Mouse (Mus musculus) heart, adult 2 months (tissue): ENCODE measurements at regions not wholly inside any gene's neighbourhood (a gene's known extent, or its start where the extent isn't known, plus 50 kb on each side); places are given as distances from the start of the nearest gene placed in this dataset.

Source experiments
- DNase-seq, 2 experiments: peaks; one replicate each; pipeline ENCODE4 v3.0.0; 2021
- H3K27ac ChIP-seq: fragments of 200-600 bp; 2 replicates; pipeline ENCODE4 v1.8.1; 2022
- H3K27me3 ChIP-seq: fragments of 200-500 bp; 2 replicates; pipeline ENCODE4 v1.6.1; 2012; ENCODE audit warnings: mild to moderate bottlenecking, low read length, inconsistent platforms, mixed read lengths; ENCODE audit not compliant: control insufficient read depth, insufficient read depth
- H3K36me3 ChIP-seq: fragments of 200-500 bp; 2 replicates; pipeline ENCODE4 v1.6.1; 2012; ENCODE audit warnings: low read length, inconsistent platforms; ENCODE audit not compliant: control insufficient read depth, insufficient read depth
- H3K4me1 ChIP-seq: fragments of 200-500 bp; 2 replicates; pipeline ENCODE4 v1.6.1; 2011; ENCODE audit warnings: low read length; ENCODE audit not compliant: control insufficient read depth, insufficient read depth
- H3K4me3 ChIP-seq: fragments of 200-600 bp; 2 replicates; pipeline ENCODE4 v1.8.1; 2022
- H3K79me2 ChIP-seq: fragments of 200-500 bp; replicated peaks from 2 replicates; pipeline ENCODE4 v1.6.1; 2012; ENCODE audit warnings: mild to moderate bottlenecking, inconsistent platforms, low read length, moderate library complexity, mixed read lengths; ENCODE audit not compliant: control insufficient read depth, insufficient read depth
- H3K9ac ChIP-seq: fragments of 200-500 bp; 2 replicates; pipeline ENCODE4 v1.6.1; 2012; ENCODE audit warnings: low read depth, mild to moderate bottlenecking, control low read depth, inconsistent platforms, low read length, mixed read lengths
- CTCF ChIP-seq: fragments of 200-600 bp; IDR thresholded peaks from 2 replicates; pipeline ENCODE4 v1.8.1; 2022; ENCODE audit warnings: antibody characterized with exemption, mild to moderate bottlenecking, moderate library complexity
- EP300 ChIP-seq: fragments of 200-500 bp; IDR thresholded peaks from 2 replicates; pipeline ENCODE4 v1.6.1; 2011; ENCODE audit warnings: low read depth, low read length, control low read depth; ENCODE audit not compliant: insufficient read depth
- POLR2A ChIP-seq: fragments of 200-500 bp; IDR thresholded peaks from 2 replicates; pipeline ENCODE4 v1.6.1; 2011; ENCODE audit warnings: mild to moderate bottlenecking, low read depth, low read length, control low read depth; ENCODE audit not compliant: insufficient read depth
- WGBS: fragments of 180-500 bp; shearing (Covaris S2); methylation state at CpG from one replicate; pipeline ENCODE4 v1.1.7; 2018; 5-methylcytosine and 5-hydroxymethylcytosine counted together
- intact Hi-C: fragments of 180-260 bp; cut with DNase I; formaldehyde crosslinking; loops from one replicate; pipeline ENCODE4 v1.15.1; 2025

GRCm38 (mm10) chr4:124002760-124003159, 84.9 kb upstream of the 4930535I16Rik start:
- intact Hi-C loops, result no loop called here
- WGBS, result 19% methylated on average over 6 of the region's 6 CpGs

GRCm38 (mm10) chr4:124002105-124002504, 84.3 kb upstream of the 4930535I16Rik start:
- WGBS, result 49% methylated on average over 7 of the region's 7 CpGs
- no peak overlapping the region for H3K9ac ChIP-seq
- H3K27ac ChIP-seq, result no peak overlapping the region
- intact Hi-C loops, result no loop called here
- H3K36me3 ChIP-seq, result no peaks in the 10 kb centered on the region
- H3K27me3 ChIP-seq, result no peaks in the 10 kb centered on the region
- no peaks in the 10 kb centered on the region for H3K4me1 ChIP-seq
- DNase-seq, result no peak
- TF ChIP-seq EP300 (no peak), POLR2A (no peak), CTCF (no peak)
- H3K79me2 ChIP-seq, result no peaks in the 10 kb centered on the region
- no peak overlapping the region for H3K4me3 ChIP-seq

More at GRCm38 (mm10) chr4:124002760-124003159, 84.9 kb upstream of the 4930535I16Rik start:
- Histone ChIP-seq H3K27ac (no peak overlapping the region), H3K4me1 (no peaks in the 10 kb centered on the region), H3K9ac (no peak overlapping the region), H3K4me3 (no peak overlapping the region), H3K79me2 (no peaks in the 10 kb centered on the region), H3K36me3 (no peaks in the 10 kb centered on the region), H3K27me3 (no peaks in the 10 kb centered on the region)
- no peak for TF ChIP-seq POLR2A
- DNase-seq, result no peak

GRCm38 (mm10) chr4:123995815-123996214, 78.0 kb upstream of the 4930535I16Rik start:
- H3K36me3 ChIP-seq, result no peaks in the 10 kb centered on the region
- DNase-seq, result no peak
- H3K4me3 ChIP-seq, result no peak overlapping the region
- WGBS, result 74% methylated on average over 8 of the region's 8 CpGs
- intact Hi-C loops, result no loop called here
- H3K27me3 ChIP-seq, result 0 out of 2 replicates have a peak, but pooled peaks cover 1% of the 10 kb centered on the region
- no peaks in the 10 kb centered on the region for H3K79me2 ChIP-seq
- no peak for TF ChIP-seq POLR2A
- TF ChIP-seq CTCF, result no peak
- TF ChIP-seq EP300, result no peak
- no peak overlapping the region for H3K27ac ChIP-seq
- no peak overlapping the region for H3K9ac ChIP-seq
- no peaks in the 10 kb centered on the region for H3K4me1 ChIP-seq

- no peaks in the 10 kb centered on the region for H3K36me3 ChIP-seq
- H3K4me3 ChIP-seq, result no peak overlapping the region
- intact Hi-C loops, result no loop called here
- H3K4me1 ChIP-seq, result no peaks in the 10 kb centered on the region
- no peak for TF ChIP-seq EP300
- no peak for TF ChIP-seq CTCF
- no peak for TF ChIP-seq POLR2A
- H3K9ac ChIP-seq, result no peak overlapping the region
- WGBS, result 16% methylated on average over 10 of the region's 10 CpGs
- H3K79me2 ChIP-seq, result no peaks in the 10 kb centered on the region
- no peak for DNase-seq
- no peak overlapping the region for H3K27ac ChIP-seq
- H3K27me3 ChIP-seq, result 0 out of 2 replicates have a peak, but pooled peaks cover 3% of the 10 kb centered on the region
Observed at GRCm38 (mm10) chr4:123991223-123991622, 73.4 kb upstream of the 4930535I16Rik start.

- no peaks in the 10 kb centered on the region for H3K36me3 ChIP-seq
- no peak overlapping the region for H3K9ac ChIP-seq
- WGBS, result 4% methylated on average over 37 of the region's 37 CpGs
- no peaks in the 10 kb centered on the region for H3K79me2 ChIP-seq
- H3K4me3 ChIP-seq, result no peak overlapping the region
- H3K4me1 ChIP-seq, result no peaks in the 10 kb centered on the region
- H3K27me3 ChIP-seq, result 0 out of 2 replicates have a peak, but pooled peaks cover 3% of the 10 kb centered on the region
- intact Hi-C loops, result no loop called here
- DNase-seq, result peak in 1 of 2 experiments; percentile 18
- no peak overlapping the region for H3K27ac ChIP-seq
- TF ChIP-seq CTCF, result no peak
- TF ChIP-seq EP300, result no peak
- no peak for TF ChIP-seq POLR2A
Observed at GRCm38 (mm10) chr4:123990293-123991185, 72.7 kb upstream of the 4930535I16Rik start.
